Mouse (Mus musculus) MEL (cell line): ENCODE data around the gene F830045P16Rik. TPM values are rescaled to one million over a fixed set of nuclear protein-coding genes. Genes with fewer than 3 reads are reported as not detected.

Experiments used
- DNase-seq: peaks from one replicate; pipeline ENCODE4 v3.0.0; 2011; ENCODE audit warnings: low read depth, low spot score
- H3K27ac ChIP-seq: 2 replicates; pipeline ENCODE4 v1.5.1; 2012; ENCODE audit warnings: low read depth, mild to moderate bottlenecking, control low read depth, low read length, moderate library complexity; ENCODE audit not compliant: control insufficient read depth
- H3K27me3 ChIP-seq, 2 experiments: fragments of 150-350 bp in 1 of 2; sonication (generic) in 1 of 2; 2 replicates each; pipeline ENCODE4 v1.6.1; 2012; ENCODE audit warnings: low read length in 2 of 2, mild to moderate bottlenecking in 2 of 2, improper control_type of control experiment in 1 of 2, moderate library complexity in 1 of 2; ENCODE audit not compliant: insufficient read depth in 2 of 2, control insufficient read depth in 1 of 2
- H3K36me3 ChIP-seq, 2 experiments: 2 replicates each; pipeline ENCODE4 v1.6.1; 2012 to 2014; ENCODE audit warnings: low read length in 2 of 2, improper control_type of control experiment in 1 of 2, inconsistent platforms in 1 of 2, mild to moderate bottlenecking in 1 of 2; ENCODE audit not compliant: insufficient read depth in 2 of 2, control insufficient read depth in 1 of 2
- H3K4me1 ChIP-seq, 2 experiments: fragments of 150-350 bp in 1 of 2; sonication (generic) in 1 of 2; 2 replicates each; pipeline ENCODE4 v1.6.1; 2012; ENCODE audit warnings: low read length in 2 of 2, improper control_type of control experiment in 1 of 2, mild to moderate bottlenecking in 1 of 2; ENCODE audit not compliant: insufficient read depth in 2 of 2, control insufficient read depth in 1 of 2
- H3K4me3 ChIP-seq, 2 experiments: fragments of 150-350 bp in 1 of 2; sonication (generic) in 1 of 2; 2 replicates each; pipeline ENCODE4 v1.5.1; 2012; ENCODE audit warnings: low read depth in 2 of 2, low read length in 2 of 2, mild to moderate bottlenecking in 2 of 2, moderate library complexity in 2 of 2, control low read depth in 1 of 2, improper control_type of control experiment in 1 of 2; ENCODE audit not compliant: control insufficient read depth in 1 of 2, insufficient read depth in 1 of 2
- H3K79me2 ChIP-seq: 2 replicates; pipeline ENCODE4 v1.6.1; 2012; ENCODE audit warnings: mild to moderate bottlenecking, low read length, moderate library complexity; ENCODE audit not compliant: control insufficient read depth, poor library complexity, insufficient read depth
- H3K9ac ChIP-seq: 2 replicates; pipeline ENCODE4 v1.6.1; 2012; ENCODE audit warnings: low read depth, mild to moderate bottlenecking, control low read depth, low read length, moderate library complexity; ENCODE audit not compliant: control insufficient read depth, poor library complexity, severe bottlenecking
- H3K9me3 ChIP-seq: fragments of 150-350 bp; sonication (generic); replicated peaks from 2 replicates; pipeline ENCODE4 v1.6.1; 2012; ENCODE audit warnings: mild to moderate bottlenecking, low read length, improper control_type of control experiment, moderate library complexity; ENCODE audit not compliant: insufficient read depth
- BHLHE40 ChIP-seq: IDR thresholded peaks from 2 replicates; pipeline ENCODE4 v1.6.1; 2012; ENCODE audit warnings: low read depth, mild to moderate bottlenecking, inconsistent platforms, low read length, improper control_type of control experiment, borderline replicate concordance
- CHD1 ChIP-seq: IDR thresholded peaks from 2 replicates; pipeline ENCODE4 v1.6.1; 2012; ENCODE audit warnings: low read depth, mild to moderate bottlenecking, inconsistent platforms, low read length, improper control_type of control experiment
- CHD2 ChIP-seq: IDR thresholded peaks from 2 replicates; pipeline ENCODE4 v1.6.1; 2011; ENCODE audit warnings: low read length, improper control_type of control experiment
- CTCF ChIP-seq, 3 experiments: IDR thresholded peaks in 2 of 3; conservative IDR thresholded peaks in 1 of 3; 2 replicates each; pipeline ENCODE4 v1.5.1; 2011 to 2012; ENCODE audit warnings: low read length in 3 of 3, low read depth in 2 of 3, mild to moderate bottlenecking in 2 of 3, improper control_type of control experiment in 1 of 3, inconsistent platforms in 1 of 3, mixed read lengths in 1 of 3, moderate library complexity in 1 of 3; ENCODE audit not compliant: control insufficient read depth in 1 of 3, insufficient read depth in 1 of 3, poor library complexity in 1 of 3, severe bottlenecking in 1 of 3
- E2F4 ChIP-seq: IDR thresholded peaks from 2 replicates; pipeline ENCODE4 v1.6.1; 2011; ENCODE audit warnings: low read depth, low read length, improper control_type of control experiment, borderline replicate concordance
- ETS1 ChIP-seq: IDR thresholded peaks from 2 replicates; pipeline ENCODE4 v1.6.1; 2012; ENCODE audit warnings: low read depth, mild to moderate bottlenecking, inconsistent platforms, low read length, improper control_type of control experiment, moderate library complexity
- GABPA ChIP-seq: IDR thresholded peaks from 2 replicates; pipeline ENCODE4 v1.6.1; 2012; ENCODE audit warnings: low read depth, mild to moderate bottlenecking, inconsistent platforms, low read length, improper control_type of control experiment, moderate library complexity
- GATA1 ChIP-seq: IDR thresholded peaks from 2 replicates; pipeline ENCODE4 v1.6.1; 2011; ENCODE audit warnings: low read depth, low read length, improper control_type of control experiment
- HCFC1 ChIP-seq: IDR thresholded peaks from 2 replicates; pipeline ENCODE4 v1.6.1; 2012; ENCODE audit warnings: low read depth, mild to moderate bottlenecking, inconsistent platforms, low read length, improper control_type of control experiment, moderate library complexity
- MAFK ChIP-seq: IDR thresholded peaks from 2 replicates; pipeline ENCODE4 v1.6.1; 2011; ENCODE audit warnings: low read depth, mild to moderate bottlenecking, low read length, improper control_type of control experiment, borderline replicate concordance
- MYB ChIP-seq: IDR thresholded peaks from 2 replicates; pipeline ENCODE4 v1.6.1; 2011; ENCODE audit warnings: mild to moderate bottlenecking, low read depth, low read length, improper control_type of control experiment
- MYC ChIP-seq: IDR thresholded peaks from 2 replicates; pipeline ENCODE4 v1.6.1; 2011; ENCODE audit warnings: low read depth, mild to moderate bottlenecking, low read length, improper control_type of control experiment, moderate library complexity
- NELFE ChIP-seq: IDR thresholded peaks from 2 replicates; pipeline ENCODE4 v1.6.1; 2011; ENCODE audit warnings: low read depth, low read length, improper control_type of control experiment
- NRF1 ChIP-seq: IDR thresholded peaks from 2 replicates; pipeline ENCODE4 v1.6.1; 2014; ENCODE audit warnings: low read depth, mild to moderate bottlenecking, inconsistent platforms, low read length, improper control_type of control experiment, moderate library complexity; ENCODE audit not compliant: poor library complexity, insufficient read depth, severe bottlenecking
- POLR2AphosphoS2 ChIP-seq: IDR thresholded peaks from 2 replicates; pipeline ENCODE4 v1.6.1; 2011; ENCODE audit warnings: low read length, improper control_type of control experiment
- POLR2AphosphoS5 ChIP-seq: IDR thresholded peaks from 2 replicates; pipeline ENCODE4 v1.6.1; 2012; ENCODE audit warnings: low read depth, borderline replicate concordance, mild to moderate bottlenecking, inconsistent platforms, low read length, moderate library complexity, mixed read lengths
- SIN3A ChIP-seq: IDR thresholded peaks from 2 replicates; pipeline ENCODE4 v1.6.1; 2012; ENCODE audit warnings: low read length, improper control_type of control experiment, inconsistent platforms
- SMC3 ChIP-seq: IDR thresholded peaks from 2 replicates; pipeline ENCODE4 v1.6.1; 2011; ENCODE audit warnings: low read depth, low read length, improper control_type of control experiment
- TAL1 ChIP-seq: IDR thresholded peaks from 2 replicates; pipeline ENCODE4 v1.6.1; 2012; ENCODE audit warnings: mild to moderate bottlenecking, inconsistent platforms, low read length, moderate library complexity, mixed read lengths
- TBP ChIP-seq: IDR thresholded peaks from 2 replicates; pipeline ENCODE4 v1.8.0; 2011; ENCODE audit warnings: low read depth, low read length, improper control_type of control experiment
- UBTF ChIP-seq: IDR thresholded peaks from 2 replicates; pipeline ENCODE4 v1.6.1; 2012; ENCODE audit warnings: low read depth, mild to moderate bottlenecking, inconsistent platforms, low read length, improper control_type of control experiment, moderate library complexity, borderline replicate concordance; ENCODE audit not compliant: insufficient read depth
- USF1 ChIP-seq: IDR thresholded peaks from 2 replicates; pipeline ENCODE4 v1.6.1; 2014; ENCODE audit warnings: low read depth, mild to moderate bottlenecking, inconsistent platforms, low read length, improper control_type of control experiment, moderate library complexity
- USF2 ChIP-seq, 2 experiments: IDR thresholded peaks; 2 replicates each; pipeline ENCODE4 v1.6.1; 2011 to 2012; ENCODE audit warnings: improper control_type of control experiment in 2 of 2, low read length in 2 of 2, borderline replicate concordance in 1 of 2, inconsistent platforms in 1 of 2, low read depth in 1 of 2, mild to moderate bottlenecking in 1 of 2; ENCODE audit not compliant: insufficient read depth in 1 of 2
- ZC3H11A ChIP-seq: IDR thresholded peaks from 2 replicates; pipeline ENCODE4 v1.6.1; 2012; ENCODE audit warnings: low read depth, mild to moderate bottlenecking, inconsistent platforms, low read length, improper control_type of control experiment
- ZKSCAN1 ChIP-seq: IDR thresholded peaks from 2 replicates; pipeline ENCODE4 v1.6.1; 2012; ENCODE audit warnings: low read depth, mild to moderate bottlenecking, inconsistent platforms, low read length, improper control_type of control experiment, moderate library complexity
- polyA plus RNA-seq, 2 experiments: library from polyadenylated mRNA; stranded (reverse) in 1 of 2; unstranded in 1 of 2; fragments of >175 nt in 1 of 2; fragments of >200 nt in 1 of 2; gene quantifications; 2 replicates each; pipeline versions ENCODE4 v1.2.1 to v1.2.4; 2012; ENCODE audit warnings: low replicate concordance in 2 of 2, low read depth in 1 of 2; ENCODE audit not compliant: insufficient read length in 2 of 2, insufficient read depth in 1 of 2, missing spikeins in 1 of 2
- total RNA-seq: library from RNA; depleted of rRNA; stranded (reverse); fragments of 300-350 nt; gene quantifications from 2 replicates; pipeline ENCODE4 v1.2.3, GENCODE M21; 2012

Gene F830045P16Rik
- total and polyA plus RNA-seq, 3 experiments = not detected

GRCm38 (mm10) chr2:129582261-129582660 lies 45.9 kb upstream of the F830045P16Rik start:
- Histone ChIP-seq H3K9me3 (no peaks in the 10 kb centered on the region), H3K4me1 (no peaks in the 10 kb centered on the region), H3K9ac (no peak overlapping the region)
- no peak for TF ChIP-seq MYB
- no peak for TF ChIP-seq BHLHE40
- no peak for TF ChIP-seq TAL1
- no peak for TF ChIP-seq NELFE
- TF ChIP-seq, all 39 proteins: peak for 0
- Histone ChIP-seq H3K36me3 (no peaks in the 10 kb centered on the region), H3K27me3 (peaks cover 0 to 4% of the 10 kb centered on the region in 2 experiments; a peak in 1 of 4 replicates), H3K27ac (no peak overlapping the region), H3K4me3 (no peak overlapping the region), H3K79me2 (no peaks in the 10 kb centered on the region)
- DNase-seq = no peak

GRCm38 (mm10) chr2:129581826-129582225 lies 45.4 kb upstream of the F830045P16Rik start:
- no peak overlapping the region for H3K27ac ChIP-seq
- DNase-seq = no peak
- no peaks in the 10 kb centered on the region for H3K79me2 ChIP-seq
- peaks cover 0 to 4% of the 10 kb centered on the region in 2 experiments; a peak in 1 of 4 replicates for H3K27me3 ChIP-seq
- no peaks in the 10 kb centered on the region for H3K9me3 ChIP-seq
- no peaks in the 10 kb centered on the region for H3K4me1 ChIP-seq
- no peak overlapping the region for H3K4me3 ChIP-seq
- TF ChIP-seq NELFE (no peak), BHLHE40 (no peak), ZKSCAN1 (no peak), USF1 (no peak), ZC3H11A (no peak), USF2 (IDR thresholded peaks at IDR 0.05; ENCODE audit: borderline replicate concordance in 1 of 2, insufficient read depth in 1 of 2, low read depth in 1 of 2, low read length in 2 of 2) (no peak), SIN3A (no peak)
- no peak overlapping the region for H3K9ac ChIP-seq
- no peaks in the 10 kb centered on the region for H3K36me3 ChIP-seq

- Histone ChIP-seq H3K4me3 (no peak overlapping the region), H3K27me3 (peaks cover 0 to 4% of the 10 kb centered on the region in 2 experiments; a peak in 1 of 4 replicates), H3K36me3 (no peaks in the 10 kb centered on the region), H3K27ac (no peak overlapping the region), H3K79me2 (no peaks in the 10 kb centered on the region), H3K9ac (no peak overlapping the region), H3K9me3 (no peaks in the 10 kb centered on the region), H3K4me1 (no peaks in the 10 kb centered on the region)
- DNase-seq = no peak
- TF ChIP-seq UBTF (no peak), POLR2AphosphoS5 (no peak), CHD2 (no peak), CTCF (IDR thresholded peaks at IDR 0.05 in 2 of 3, conservative IDR thresholded peaks at IDR 0.05 in 1 of 3; ENCODE audit: control insufficient read depth in 1 of 3, insufficient read depth in 1 of 3, low read depth in 2 of 3, low read length in 3 of 3, poor library complexity in 1 of 3, severe bottlenecking in 1 of 3) (no peak), MYB (no peak), NRF1 (no peak), TBP (no peak), MAFK (no peak), CHD1 (no peak), MYC (no peak), POLR2AphosphoS2 (no peak), E2F4 (no peak), GATA1 (no peak), SIN3A (no peak), GABPA (no peak), ETS1 (no peak), SMC3 (no peak), HCFC1 (no peak), USF2 (IDR thresholded peaks at IDR 0.05; ENCODE audit: borderline replicate concordance in 1 of 2, insufficient read depth in 1 of 2, low read depth in 1 of 2, low read length in 2 of 2) (no peak)
These were observed 44.3 kb upstream of the F830045P16Rik start for GRCm38 (mm10) chr2:129580656-129581055.
